Mouse (Mus musculus) heart, embryonic 10.5 days (tissue): ENCODE results near the gene Coil. TPM values are rescaled to one million over a fixed set of nuclear protein-coding genes. Genes with fewer than 3 reads are reported as not detected.

ENCODE experiments used
- DNase-seq: peaks from one replicate; pipeline ENCODE4 v3.0.0-alpha.2; 2017; ENCODE audit warnings: low spot score
- H3K27ac ChIP-seq: fragments of 300-500 bp; sonication (generic); 2 replicates; pipeline ENCODE4 v1.5.1; 2016; ENCODE audit warnings: mild to moderate bottlenecking
- H3K27me3 ChIP-seq: fragments of 300-500 bp; sonication (generic); 2 replicates; pipeline ENCODE4 v1.6.1; 2016; ENCODE audit warnings: mild to moderate bottlenecking; ENCODE audit not compliant: poor library complexity, insufficient read depth, severe bottlenecking
- H3K36me3 ChIP-seq: fragments of 300-500 bp; sonication (generic); 2 replicates; pipeline ENCODE4 v1.6.1; 2016; ENCODE audit warnings: mild to moderate bottlenecking, moderate library complexity
- H3K4me1 ChIP-seq: fragments of 300-500 bp; sonication (generic); 2 replicates; pipeline ENCODE4 v1.6.1; 2016; ENCODE audit warnings: mild to moderate bottlenecking
- H3K4me3 ChIP-seq: fragments of 300-500 bp; sonication (generic); 2 replicates; pipeline ENCODE4 v1.5.1; 2016; ENCODE audit warnings: mild to moderate bottlenecking, moderate library complexity
- H3K9me3 ChIP-seq: fragments of 300-500 bp; sonication (generic); 2 replicates; pipeline ENCODE4 v1.6.1; 2016; ENCODE audit warnings: mild to moderate bottlenecking, moderate library complexity
- WGBS: fragments of 180-500 bp; shearing (Covaris S2); methylation state at CpG from one replicate; pipeline ENCODE4 v1.1.7; 2016; 5-methylcytosine and 5-hydroxymethylcytosine counted together
- polyA plus RNA-seq: library from polyadenylated mRNA; unstranded; fragments of >200 nt; fragmentation: Nextera tagmentation; extraction: Ambion mirVana; gene quantifications from 2 replicates; pipeline ENCODE4 v1.2.1, GENCODE M21; 2016

Gene Coil
- polyA plus RNA-seq, result 15.4 and 19.2 TPM in 2 replicates

DNA sequence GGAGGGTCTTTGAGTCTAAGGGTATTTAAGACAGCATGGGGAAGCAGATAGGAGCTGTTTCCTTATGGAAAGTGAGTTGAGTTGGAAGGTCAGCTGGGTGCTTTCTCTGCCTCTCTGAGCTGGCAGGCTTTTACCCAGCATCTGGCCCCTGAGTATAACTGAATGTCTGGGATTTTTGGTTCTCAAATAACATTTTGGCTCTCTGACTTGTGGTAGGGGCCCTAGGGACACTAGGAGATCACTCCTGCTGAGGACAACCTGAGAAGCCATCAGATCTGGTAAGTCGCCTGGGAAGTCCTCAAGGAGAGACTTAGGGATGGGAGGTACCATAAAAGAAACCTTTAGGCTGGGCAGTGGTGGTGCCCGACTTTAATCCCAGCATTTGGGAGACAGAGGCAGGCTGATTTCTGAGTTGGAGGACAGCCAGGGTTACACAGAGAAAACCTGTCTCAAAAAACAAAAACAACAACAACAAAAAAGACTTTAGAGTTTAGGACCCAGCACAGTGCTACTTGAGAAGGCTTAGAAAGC is at the start of gene Coil:
Gene Coil (plus strand): TSS at position 51 of the 531 bp plus-strand sequence.
- 28% methylated on average over 2 of the region's 2 CpGs for WGBS
- Histone ChIP-seq H3K27ac (no peak within 1 kb of the TSS), H3K27me3 (no peaks in the 10 kb centered on the region), H3K9me3 (no peaks in the 10 kb centered on the region), H3K4me1 (peaks cover 8% of the 10 kb centered on the region; the same call in 1 of the 2 replicates), H3K36me3 (no peaks in the 10 kb centered on the region), H3K4me3 (no peak within 1 kb of the TSS)
- peak; percentile 88 for DNase-seq

GRCm38 (mm10) chr11:88926566-88926965 is 43.5 kb upstream of the Coil start:
- no peak for DNase-seq
- WGBS, result 75% methylated on average over 5 of the region's 5 CpGs
- H3K36me3 ChIP-seq, result peaks cover 63% of the 10 kb centered on the region

GRCm38 (mm10) chr11:88931692-88932530 is 38.1 kb upstream of the Coil start:
- H3K4me1 ChIP-seq, result no peaks in the 10 kb centered on the region
- no peak for DNase-seq
- H3K27me3 ChIP-seq, result no peaks in the 10 kb centered on the region
- no peaks in the 10 kb centered on the region for H3K9me3 ChIP-seq
- peaks cover 60% of the 10 kb centered on the region for H3K36me3 ChIP-seq
- H3K4me3 ChIP-seq, result no peak overlapping the region
- 79% methylated on average over 14 of the region's 14 CpGs for WGBS
- H3K27ac ChIP-seq, result no peak overlapping the region

More at GRCm38 (mm10) chr11:88926566-88926965, 43.5 kb upstream of the Coil start:
- no peaks in the 10 kb centered on the region for H3K9me3 ChIP-seq
- no peak overlapping the region for H3K4me3 ChIP-seq
- no peaks in the 10 kb centered on the region for H3K4me1 ChIP-seq
- no peaks in the 10 kb centered on the region for H3K27me3 ChIP-seq
- no peak overlapping the region for H3K27ac ChIP-seq

DNA sequence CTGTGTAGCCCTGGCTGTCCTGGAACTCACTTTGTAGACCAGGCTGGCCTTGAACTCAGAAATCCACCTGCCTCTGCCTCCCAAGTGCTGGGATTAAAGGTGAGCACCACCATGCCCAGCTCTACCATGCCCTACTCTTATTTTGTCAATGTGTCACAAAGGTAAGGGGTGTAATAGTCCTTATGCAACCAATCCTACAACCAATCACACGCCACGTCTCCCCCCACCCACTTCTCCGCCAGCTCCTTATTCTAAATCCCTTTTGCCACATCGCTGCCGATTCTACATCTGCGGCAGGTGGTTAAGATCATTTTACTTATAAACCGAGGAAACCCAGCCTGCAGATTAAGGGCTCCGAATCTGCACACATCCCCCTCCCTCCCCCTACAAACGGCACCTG is 37.0 kb upstream of the Coil start:
- Histone ChIP-seq H3K4me3 (no peak overlapping the region), H3K27me3 (no peaks in the 10 kb centered on the region), H3K4me1 (no peaks in the 10 kb centered on the region), H3K9me3 (no peaks in the 10 kb centered on the region), H3K36me3 (peaks cover 62% of the 10 kb centered on the region), H3K27ac (no peak overlapping the region)
- 93% methylated on average over 9 of the region's 9 CpGs for WGBS
- DNase-seq, result no peak

DNA sequence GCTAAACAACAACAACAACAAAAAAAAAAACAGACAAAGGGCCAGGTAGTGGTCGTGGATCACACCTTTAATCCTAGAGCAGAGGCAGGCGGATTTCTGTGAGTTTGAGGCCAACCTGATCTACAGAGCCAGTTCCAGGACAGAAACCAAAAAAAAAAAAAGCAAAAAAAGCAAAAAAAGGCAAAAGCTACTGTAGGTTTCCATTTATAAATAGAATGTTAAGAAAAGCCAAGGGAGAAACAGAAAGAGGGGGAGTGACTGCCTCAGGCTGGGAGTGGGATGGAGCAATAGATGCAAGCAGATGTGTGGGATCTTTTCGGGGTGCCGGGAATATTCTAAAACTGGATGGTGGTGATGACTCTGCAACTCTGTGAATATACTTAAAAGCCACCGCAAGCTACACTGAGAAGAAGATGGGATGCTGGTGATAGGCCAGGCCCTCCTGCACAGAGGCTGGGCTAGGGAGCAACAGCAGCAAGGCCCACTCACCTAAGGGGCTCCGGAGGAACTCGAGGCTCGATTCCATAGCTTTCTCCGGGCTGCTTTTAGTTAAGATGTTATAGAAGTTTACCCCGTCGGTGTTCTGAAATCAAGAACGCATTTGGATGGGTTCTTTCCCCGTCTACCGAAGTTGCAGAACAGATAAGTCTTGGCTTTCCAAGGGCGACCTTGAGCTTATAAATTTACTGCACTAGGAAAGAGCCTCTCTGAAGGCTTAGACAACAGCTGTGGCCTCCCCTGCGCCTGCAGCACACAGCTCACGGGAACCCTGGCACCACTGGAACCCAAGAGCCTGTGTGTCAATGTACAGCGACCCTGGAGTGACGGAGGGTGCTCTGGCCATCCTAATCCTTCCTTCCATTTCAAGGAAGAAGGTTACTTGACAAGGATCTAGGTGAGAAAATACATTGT is 35.7 kb upstream of the Coil start:
- WGBS, result 85% methylated on average over 19 of the region's 19 CpGs
- no peak for DNase-seq

GRCm38 (mm10) chr11:88937886-88938285 is 32.2 kb upstream of the Coil start:
- Histone ChIP-seq H3K36me3 (peaks cover 45% of the 10 kb centered on the region), H3K27ac (no peak overlapping the region)
- 85% methylated on average over 2 of the region's 2 CpGs for WGBS

More for the DNA sequence above, 35.7 kb upstream of the Coil start:
- H3K36me3 ChIP-seq, result peaks cover 54% of the 10 kb centered on the region
- H3K4me3 ChIP-seq, result no peak overlapping the region
- H3K27ac ChIP-seq, result no peak overlapping the region
- no peaks in the 10 kb centered on the region for H3K4me1 ChIP-seq
- H3K27me3 ChIP-seq, result no peaks in the 10 kb centered on the region
- no peaks in the 10 kb centered on the region for H3K9me3 ChIP-seq

DNA sequence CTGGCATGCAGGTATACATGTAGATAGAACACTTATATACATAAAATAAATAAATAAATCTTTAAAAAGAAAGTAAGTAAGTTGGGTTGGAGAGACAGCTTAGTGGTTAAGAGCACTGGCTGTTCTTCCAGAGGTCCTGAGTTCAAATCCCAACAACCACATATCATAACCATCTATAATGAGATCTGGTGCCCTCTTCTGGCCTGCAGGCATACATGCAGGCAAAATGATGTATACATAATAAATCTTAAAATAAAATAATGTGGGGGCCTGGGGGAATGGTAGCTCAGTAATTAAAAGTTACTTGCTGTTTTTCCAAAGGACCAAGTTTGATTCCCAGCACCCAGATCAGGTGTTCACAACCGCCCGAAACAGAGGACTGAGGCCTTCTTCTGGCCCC is 31.3 kb upstream of the Coil start:
- H3K36me3 ChIP-seq, result peaks cover 40% of the 10 kb centered on the region
- H3K27ac ChIP-seq, result no peak overlapping the region
- H3K4me3 ChIP-seq, result no peak overlapping the region
- H3K9me3 ChIP-seq, result no peaks in the 10 kb centered on the region
- H3K4me1 ChIP-seq, result no peaks in the 10 kb centered on the region
- no peak for DNase-seq
- WGBS, result 94% methylated on average over 2 of the region's 2 CpGs
- H3K27me3 ChIP-seq, result no peaks in the 10 kb centered on the region

More at GRCm38 (mm10) chr11:88937886-88938285, 32.2 kb upstream of the Coil start:
- no peak for DNase-seq
- no peaks in the 10 kb centered on the region for H3K4me1 ChIP-seq
- no peaks in the 10 kb centered on the region for H3K9me3 ChIP-seq
- no peak overlapping the region for H3K4me3 ChIP-seq
- no peaks in the 10 kb centered on the region for H3K27me3 ChIP-seq

GRCm38 (mm10) chr11:88939634-88940033 is 30.4 kb upstream of the Coil start:
- Histone ChIP-seq H3K27me3 (no peaks in the 10 kb centered on the region), H3K36me3 (peaks cover 41% of the 10 kb centered on the region)
- DNase-seq, result no peak

GRCm38 (mm10) chr11:88941489-88941888 is 28.6 kb upstream of the Coil start:
- H3K4me3 ChIP-seq, result no peak overlapping the region
- no peaks in the 10 kb centered on the region for H3K4me1 ChIP-seq
- DNase-seq, result no peak
- H3K27ac ChIP-seq, result no peak overlapping the region
- 74% methylated on average over 12 of the region's 12 CpGs for WGBS
- peaks cover 46% of the 10 kb centered on the region for H3K36me3 ChIP-seq
- no peaks in the 10 kb centered on the region for H3K9me3 ChIP-seq
- no peaks in the 10 kb centered on the region for H3K27me3 ChIP-seq

More at GRCm38 (mm10) chr11:88939634-88940033, 30.4 kb upstream of the Coil start:
- Histone ChIP-seq H3K4me1 (no peaks in the 10 kb centered on the region), H3K4me3 (no peak overlapping the region), H3K27ac (no peak overlapping the region), H3K9me3 (no peaks in the 10 kb centered on the region)
- 92% methylated on average over 4 of the region's 4 CpGs for WGBS

- Histone ChIP-seq H3K27me3 (no peaks in the 10 kb centered on the region), H3K27ac (no peak overlapping the region), H3K36me3 (peaks cover 40% of the 10 kb centered on the region), H3K9me3 (no peaks in the 10 kb centered on the region), H3K4me3 (no peak overlapping the region), H3K4me1 (peaks cover 11% of the 10 kb centered on the region)
- DNase-seq, result no peak
- WGBS, result 59% methylated on average over 8 of the region's 8 CpGs
Measured at GRCm38 (mm10) chr11:88945971-88946585, 24.0 kb upstream of the Coil start.

DNA sequence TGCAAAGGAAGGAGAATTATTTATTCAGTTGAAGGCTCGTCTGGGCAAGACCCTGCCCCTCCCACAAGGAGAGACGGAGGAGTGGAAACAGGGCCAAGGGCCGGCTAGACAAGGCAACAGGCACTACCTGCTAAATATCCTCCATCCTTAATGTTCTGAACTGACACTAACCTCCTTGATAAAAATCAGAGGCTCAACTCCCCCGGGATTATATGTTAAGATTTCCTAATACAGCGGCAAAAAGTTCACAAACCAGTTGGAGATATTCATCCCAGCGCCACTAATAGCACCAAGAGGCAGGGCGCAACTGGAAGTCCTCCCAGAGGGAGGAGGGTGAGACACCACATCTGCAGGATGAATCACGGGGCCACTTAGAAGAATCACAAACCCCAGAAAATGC is 21.2 kb upstream of the Coil start:
- 80% methylated on average over 8 of the region's 8 CpGs for WGBS
- Histone ChIP-seq H3K27ac (no peak overlapping the region), H3K4me3 (no peak overlapping the region), H3K4me1 (peaks cover 11% of the 10 kb centered on the region), H3K9me3 (no peaks in the 10 kb centered on the region), H3K27me3 (no peaks in the 10 kb centered on the region), H3K36me3 (peaks cover 34% of the 10 kb centered on the region)
- no peak for DNase-seq

DNA sequence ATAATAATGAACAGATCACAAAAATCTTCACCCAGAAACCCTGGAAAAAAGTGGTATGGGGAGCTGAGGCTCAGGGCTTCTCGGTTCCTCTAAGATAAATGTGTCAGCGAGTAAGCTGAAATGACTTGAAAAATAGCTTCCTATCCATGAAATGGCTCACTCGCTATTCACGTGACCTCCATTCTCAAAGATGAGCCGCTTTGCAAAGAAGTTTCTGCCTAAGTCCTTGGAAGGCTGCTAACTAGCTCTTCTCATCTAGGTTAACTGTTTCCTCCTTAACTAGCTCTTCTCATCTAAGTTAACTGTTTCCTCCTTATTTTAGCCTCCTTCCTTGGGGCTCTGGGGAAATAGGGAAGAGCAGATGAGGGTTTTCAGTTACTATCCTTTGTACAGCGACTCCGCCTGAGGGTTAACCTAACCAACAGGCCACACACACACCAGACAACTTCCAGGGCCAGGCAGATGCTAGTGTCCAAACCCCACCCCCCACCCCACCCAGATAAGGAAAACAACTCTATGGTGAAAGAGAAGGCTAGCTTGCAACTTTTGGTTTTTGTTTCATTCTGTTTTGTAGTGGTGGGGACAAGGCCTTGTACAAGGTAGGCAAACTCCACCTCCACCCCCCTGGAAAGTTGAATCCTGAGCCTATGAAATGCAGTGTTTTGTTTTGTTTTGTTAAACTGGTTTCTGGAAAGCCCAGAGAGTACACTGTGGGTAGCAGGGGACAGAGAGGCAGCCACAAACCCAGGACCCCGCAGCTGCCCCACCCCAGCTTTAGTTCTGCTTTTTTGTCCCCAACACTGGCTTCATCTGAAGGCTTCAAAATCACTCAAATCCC is 20.0 kb upstream of the Coil start:
- no peak for DNase-seq
- peaks cover 20% of the 10 kb centered on the region for H3K4me1 ChIP-seq
- no peak overlapping the region for H3K4me3 ChIP-seq
- H3K9me3 ChIP-seq, result no peaks in the 10 kb centered on the region
- no peak overlapping the region for H3K27ac ChIP-seq
- H3K27me3 ChIP-seq, result no peaks in the 10 kb centered on the region
- 84% methylated on average over 8 of the region's 8 CpGs for WGBS
- peaks cover 23% of the 10 kb centered on the region for H3K36me3 ChIP-seq
